Mouse (Mus musculus): ENCODE results near the gene Mms19.

The Mms19 gene

GRCm38 (mm10) chr19:41980819-41981594 lies at the start of gene Mms19:
Gene Mms19, minus strand, starts transcription at chr19:41981157.
- peak; percentile 97 for DNase-seq (ENCODE audit: low read depth, low spot score)

- no peak for DNase-seq (ENCODE audit: low read depth, low spot score)
Observed at GRCm38 (mm10) chr19:42026158-42026557, 45.2 kb upstream of the Mms19 start.

GRCm38 (mm10) chr19:42022542-42022848 lies 41.5 kb upstream of the Mms19 start:
- DNase-seq (ENCODE audit: low read depth, low spot score): no peak

- DNase-seq (ENCODE audit: low read depth, low spot score): no peak
Observed at GRCm38 (mm10) chr19:42021681-42022541, 41.0 kb upstream of the Mms19 start.

- no peak for DNase-seq (ENCODE audit: low read depth, low spot score)
Observed at GRCm38 (mm10) chr19:42019011-42019522, 38.1 kb upstream of the Mms19 start.

- peak; percentile 72 for DNase-seq (ENCODE audit: low read depth, low spot score)
Observed at GRCm38 (mm10) chr19:42017399-42018247, 36.7 kb upstream of the Mms19 start.

GRCm38 (mm10) chr19:42016840-42017239 lies 35.9 kb upstream of the Mms19 start:
- DNase-seq (ENCODE audit: low read depth, low spot score): no peak

- DNase-seq (ENCODE audit: low read depth, low spot score): no peak
Observed at GRCm38 (mm10) chr19:42016251-42016650, 35.3 kb upstream of the Mms19 start.

- DNase-seq (ENCODE audit: low read depth, low spot score): no peak
Observed at GRCm38 (mm10) chr19:42015001-42015400, 34.0 kb upstream of the Mms19 start.

- DNase-seq (ENCODE audit: low read depth, low spot score): no peak
Observed at GRCm38 (mm10) chr19:42014231-42014825, 33.4 kb upstream of the Mms19 start.

- DNase-seq (ENCODE audit: low read depth, low spot score): no peak
Observed at GRCm38 (mm10) chr19:42011123-42011522, 30.2 kb upstream of the Mms19 start.

- no peak for DNase-seq (ENCODE audit: low read depth, low spot score)
Observed at GRCm38 (mm10) chr19:42010436-42010835, 29.5 kb upstream of the Mms19 start.

- no peak for DNase-seq (ENCODE audit: low read depth, low spot score)
Observed at GRCm38 (mm10) chr19:42009067-42009466, 28.1 kb upstream of the Mms19 start.

GRCm38 (mm10) chr19:42008586-42008985 lies 27.6 kb upstream of the Mms19 start:
- DNase-seq (ENCODE audit: low read depth, low spot score): no peak

- no peak for DNase-seq (ENCODE audit: low read depth, low spot score)
Observed at GRCm38 (mm10) chr19:42006568-42006967, 25.6 kb upstream of the Mms19 start.

GRCm38 (mm10) chr19:42005616-42006015 lies 24.7 kb upstream of the Mms19 start:
- DNase-seq (ENCODE audit: low read depth, low spot score): no peak

- no peak for DNase-seq (ENCODE audit: low read depth, low spot score)
Observed at GRCm38 (mm10) chr19:42004258-42004657, 23.3 kb upstream of the Mms19 start.

GRCm38 (mm10) chr19:42001253-42001980 lies 20.5 kb upstream of the Mms19 start:
- no peak for DNase-seq (ENCODE audit: low read depth, low spot score)

- no peak for DNase-seq (ENCODE audit: low read depth, low spot score)
Observed at GRCm38 (mm10) chr19:42000446-42000958, 19.5 kb upstream of the Mms19 start.

- DNase-seq (ENCODE audit: low read depth, low spot score): no peak
Observed at GRCm38 (mm10) chr19:41999688-42000283, 18.8 kb upstream of the Mms19 start.
